Mouse (Mus musculus): ENCODE data around the gene Cecr2.
A peak's percentile ranks its signal among the peaks of the same experiment; 100 is the strongest.

- TF ChIP-seq POLR2A (IDR thresholded peaks at IDR 0.05; ENCODE audit: extremely low read depth, insufficient read depth, low read length) (0 out of 2 replicates have a peak, but pooled peaks have one; percentile 14), CTCF (IDR thresholded peaks at IDR 0.05; ENCODE audit: low read depth, low read length) (no peak)
Observed at GRCm38 (mm10) chr6:120665816-120666760, at the start of gene Cecr2.
